ENCODE assay signal across 19 mouse cellular contexts in the genomic region with DNA sequence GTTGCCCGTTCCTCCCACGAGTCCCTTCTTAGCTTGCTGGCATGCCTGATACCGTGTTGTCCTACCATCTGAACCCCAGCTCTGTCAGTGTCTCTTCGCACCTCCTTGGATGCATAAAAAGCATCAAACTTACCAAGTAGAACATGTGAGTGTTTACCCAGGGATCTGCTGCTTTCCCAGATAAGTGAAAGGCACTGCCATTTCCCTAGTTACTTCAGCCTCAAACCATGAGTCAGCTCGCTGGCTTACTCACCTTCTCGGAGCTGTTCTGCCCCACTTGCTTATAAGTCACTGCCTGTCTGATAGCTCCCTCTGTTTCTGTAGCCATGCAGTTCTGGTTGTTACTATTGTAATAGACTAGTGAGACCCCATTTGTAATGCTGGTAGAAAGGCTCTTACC. TPM values are rescaled to one million over a fixed set of nuclear protein-coding genes. Genes with fewer than 3 reads are reported as not detected.
DNase-seq lines count a peak whose midpoint lies in the region; ATAC-seq and TF ChIP-seq lines count a peak whose summit lies in the region.
"Had no signal": no experiment of that assay in that cellular context is flagged by ENCODE, and none has a peak within 500 bp of the region (broad histone marks: within the 10 kb centered on the region; RNA-seq: fewer than 3 reads in every experiment).

No protein-coding gene starts in this region.

- no peak for TF ChIP-seq CTCF in heart, postnatal 0 days (IDR thresholded peaks at IDR 0.05; ENCODE audit: low read depth)
- no peak for TF ChIP-seq CTCF in G1E (IDR thresholded peaks at IDR 0.05; ENCODE audit: low read depth, low read length)
- TF ChIP-seq CTCF in hindbrain, postnatal 0 days (IDR thresholded peaks at IDR 0.05; ENCODE audit: low read depth) = no peak
- TF ChIP-seq CTCF in layer of hippocampus, adult 2 months (conservative IDR thresholded peaks at IDR 0.05) = no peak

- no peak overlapping the region for H3ac ChIP-seq in myocyte (ENCODE audit: control insufficient read depth, insufficient read length)

- peaks cover 16% of the 10 kb centered on the region for H3K4me1 ChIP-seq in heart, postnatal 0 days (ENCODE audit: control insufficient read depth, insufficient read depth)
- H3K4me1 ChIP-seq in G1E (ENCODE audit: insufficient read depth, low read depth, low read length) = peaks cover 40% of the 10 kb centered on the region
- 0 out of 2 replicates have a peak, but pooled peaks cover 1% of the 10 kb centered on the region for H3K4me1 ChIP-seq in hindbrain, postnatal 0 days (ENCODE audit: insufficient read depth, low read length)
- H3K4me1 ChIP-seq: forebrain, embryonic 12.5 days; limb, embryonic 12.5 days; midbrain, embryonic 12.5 days had no signal

- no peaks in the 10 kb centered on the region for H3K27me3 ChIP-seq in heart, postnatal 0 days (ENCODE audit: control insufficient read depth, insufficient read depth, low read length)
- H3K27me3 ChIP-seq in G1E (ENCODE audit: insufficient read depth, low read length) (no peaks in the 10 kb centered on the region), myocyte (ENCODE audit: control insufficient read depth, insufficient read depth, insufficient read length) (no peaks in the 10 kb centered on the region)
- H3K27me3 ChIP-seq in hindbrain, postnatal 0 days (ENCODE audit: insufficient read depth, low read length) = no peaks in the 10 kb centered on the region
- H3K27me3 ChIP-seq: embryonic facial prominence, embryonic 13.5 days; forebrain, embryonic 12.5 days; limb, embryonic 12.5 days; midbrain, embryonic 12.5 days had no signal

- H3K27ac ChIP-seq in heart, postnatal 0 days (ENCODE audit: low read depth) = 0 out of 2 replicates have a peak overlapping the region, but pooled peaks have one; percentile 19
- H3K27ac ChIP-seq in hindbrain, postnatal 0 days = no peak overlapping the region
- H3K27ac ChIP-seq in layer of hippocampus, adult 2 months = no peak overlapping the region
- H3K27ac ChIP-seq: embryonic facial prominence, embryonic 13.5 days; forebrain, embryonic 12.5 days; kidney, postnatal 0 days; left cerebral cortex, adult 2 months; limb, embryonic 12.5 days; midbrain, embryonic 12.5 days had no signal

- no peak overlapping the region for H3K4me3 ChIP-seq in heart, postnatal 0 days (ENCODE audit: low read depth, low read length)
- H3K4me3 ChIP-seq in G1E (ENCODE audit: low read depth, low read length) (no peak overlapping the region), myocyte (no peak overlapping the region)
- no peak overlapping the region for H3K4me3 ChIP-seq in hindbrain, postnatal 0 days (ENCODE audit: low read length)
- H3K4me3 ChIP-seq in layer of hippocampus, adult 2 months = no peak overlapping the region
- H3K4me3 ChIP-seq: embryonic facial prominence, embryonic 13.5 days; forebrain, embryonic 12.5 days; left cerebral cortex, adult 2 months; limb, embryonic 12.5 days; midbrain, embryonic 12.5 days had no signal

- no peak for TF ChIP-seq EP300 in heart, postnatal 0 days (IDR thresholded peaks at IDR 0.05; ENCODE audit: low read depth)

- peaks cover 28% of the 10 kb centered on the region for H3K36me3 ChIP-seq in heart, postnatal 0 days (replicated peaks; ENCODE audit: control insufficient read depth, insufficient read depth, low read length)
- H3K36me3 ChIP-seq in G1E (replicated peaks) (peaks cover 84% of the 10 kb centered on the region), myocyte (ENCODE audit: control insufficient read depth, insufficient read depth) (peaks cover 17% of the 10 kb centered on the region)
- no peaks in the 10 kb centered on the region for H3K36me3 ChIP-seq in hindbrain, postnatal 0 days (ENCODE audit: insufficient read depth, low read length)

- intact Hi-C loops in heart, postnatal 14 days (cut with DNase I) = loop anchor here (5.0 kb wide), 1 partner anchor 888 kb away; no protein-coding TSS in a partner anchor

- no peaks in the 10 kb centered on the region for H3K9me3 ChIP-seq in heart, postnatal 0 days (replicated peaks; ENCODE audit: control insufficient read depth, low read length)
- no peaks in the 10 kb centered on the region for H3K9me3 ChIP-seq in G1E (replicated peaks)
- no peaks in the 10 kb centered on the region for H3K9me3 ChIP-seq in hindbrain, postnatal 0 days (ENCODE audit: low read length)
- H3K9me3 ChIP-seq: embryonic facial prominence, embryonic 13.5 days; forebrain, embryonic 12.5 days; limb, embryonic 12.5 days; midbrain, embryonic 12.5 days had no signal

- no peak for TF ChIP-seq POLR2A in myocyte (IDR thresholded peaks at IDR 0.05; ENCODE audit: insufficient read length, low read depth)

- ATAC-seq in heart, postnatal 0 days (ENCODE audit: insufficient read depth, low read depth) = no peak
- peak; percentile 42; the same call in 1 of the 2 replicates for ATAC-seq in G1E (ENCODE audit: extremely low read depth, insufficient number of reproducible peaks, low FRiP score, poor library complexity, severe bottlenecking)
- no peak for ATAC-seq in hindbrain, postnatal 0 days
- ATAC-seq: liver, postnatal 0 days had no signal

- no peak overlapping the region for H3K4me2 ChIP-seq in heart, postnatal 0 days (ENCODE audit: low read depth, low read length)
- H3K4me2 ChIP-seq in myocyte (ENCODE audit: low read depth) = peak overlapping the region; percentile 2
- no peak overlapping the region for H3K4me2 ChIP-seq in hindbrain, postnatal 0 days (ENCODE audit: low read depth, low read length)
- H3K4me2 ChIP-seq: embryonic facial prominence, embryonic 13.5 days; forebrain, embryonic 12.5 days; limb, embryonic 12.5 days; midbrain, embryonic 12.5 days had no signal

- WGBS in heart, postnatal 0 days = 68% methylated on average over 6 of the region's 6 CpGs
- WGBS in hindbrain, postnatal 0 days = 92% methylated on average over 6 of the region's 6 CpGs

- no peak for DNase-seq in heart, postnatal 0 days (ENCODE audit: low spot score)
- DNase-seq in heart, postnatal 14 days = no peak
- no peak for DNase-seq in G1E (ENCODE audit: low spot score)
- peak; percentile 71 for DNase-seq in adipocyte (ENCODE audit: low spot score)
- no peak for DNase-seq in hindbrain, postnatal 0 days (ENCODE audit: low spot score)
- no peak for DNase-seq in layer of hippocampus, adult 2 months (ENCODE audit: low spot score in 2 of 2)
- DNase-seq in cerebellum, adult 9-11 months = no peak
- DNase-seq: gastrocnemius, postnatal 10 days; heart, postnatal 4 days; liver, postnatal 0 days; right cerebral cortex, postnatal 25 days; thymus, adult 2 months had no signal

- H3K9ac ChIP-seq in heart, postnatal 0 days (replicated peaks; ENCODE audit: low read depth, low read length) = no peak overlapping the region
- no peak overlapping the region for H3K9ac ChIP-seq in hindbrain, postnatal 0 days (replicated peaks; ENCODE audit: low read length)
- H3K9ac ChIP-seq: embryonic facial prominence, embryonic 13.5 days; forebrain, embryonic 12.5 days; limb, embryonic 12.5 days; liver, postnatal 0 days; midbrain, embryonic 12.5 days had no signal

- no peaks in the 10 kb centered on the region for H3K79me2 ChIP-seq in myocyte (ENCODE audit: control insufficient read depth, insufficient read depth)

TF ChIP-seq in myocyte, 11 proteins besides CTCF, POLR2A, EP300 and RAD21 (continues in another document):
- no peak for TF ChIP-seq SRF (IDR thresholded peaks at IDR 0.05; ENCODE audit: control insufficient read depth, insufficient read length, low read depth)
- no peak for TF ChIP-seq E2F4 (IDR thresholded peaks at IDR 0.05; ENCODE audit: insufficient read depth)
- TF ChIP-seq CEBPB (IDR thresholded peaks at IDR 0.05; ENCODE audit: insufficient read depth, poor library complexity, severe bottlenecking) = no peak
- no peak for TF ChIP-seq MYOG (IDR thresholded peaks at IDR 0.05; ENCODE audit: control insufficient read depth in 1 of 3, insufficient read depth in 1 of 3, insufficient read length in 2 of 3, low read depth in 2 of 3)
- no peak for TF ChIP-seq TCF12 (IDR thresholded peaks at IDR 0.05; ENCODE audit: insufficient read depth, poor library complexity, severe bottlenecking)
- no peak for TF ChIP-seq USF1 (IDR thresholded peaks at IDR 0.05; ENCODE audit: low read depth)
- no peak for TF ChIP-seq REST (IDR thresholded peaks at IDR 0.05; ENCODE audit: insufficient read depth, insufficient read length)
- no peak for TF ChIP-seq POLR2AphosphoS2 (IDR thresholded peaks at IDR 0.05; ENCODE audit: insufficient read length, low read depth)

RNA-seq across cellular contexts. Expression of gene Ttc33, which starts 9.1 kb away (rescaled TPM):
- total RNA-seq in heart, postnatal 0 days (2014; rRNA removed; ENCODE audit: low replicate concordance) = 13.3 and 33.6 TPM in 2 replicates
- polyA plus RNA-seq in heart, postnatal 0 days (2015; fragmentation: Nextera tagmentation; extraction: Ambion mirVana) = 32.9 and 35.7 TPM in 2 replicates
- 10 to 100 TPM; 30.6 to 33.4 TPM for total RNA-seq in heart, postnatal 14 days (2021)
- total RNA-seq in G1E (2014; fragmentation: Nextera tagmentation) (14.8 and 26.0 TPM in 2 replicates), G1E (2017) (63.5 and 64.7 TPM in 2 replicates)
- polyA plus RNA-seq in G1E (2012) (10.6 and 47.8 TPM in 2 replicates), myocyte (2012; fragmentation: generic; extraction: Trizol) (17.8 TPM)
- 21.3 TPM in 2 replicates for total RNA-seq in hindbrain, postnatal 0 days (2014; rRNA removed)
- polyA plus RNA-seq in hindbrain, postnatal 0 days (2015; fragmentation: Nextera tagmentation; extraction: Ambion mirVana) = 39.3 and 44.9 TPM in 2 replicates
- total RNA-seq in layer of hippocampus, adult 2 months (2021) = 10 to 100 TPM; 85.2 to 93.3 TPM

RNA-seq across cellular contexts. Expression of gene Ptger4, which starts 49.5 kb away (rescaled TPM):
- 3.0 and 9.0 TPM in 2 replicates for total RNA-seq in heart, postnatal 0 days (2014; rRNA removed; ENCODE audit: low replicate concordance)
- polyA plus RNA-seq in heart, postnatal 0 days (2015; fragmentation: Nextera tagmentation; extraction: Ambion mirVana) = 4.3 and 5.0 TPM in 2 replicates
- total RNA-seq in heart, postnatal 14 days (2021) = 1 to 10 TPM; 2.8 to 3.0 TPM
- total RNA-seq in G1E (2014; fragmentation: Nextera tagmentation) = 19.4 and 20.5 TPM in 2 replicates
- 6.9 and 7.7 TPM in 2 replicates for total RNA-seq in G1E (2017)
- polyA plus RNA-seq in G1E (2012) = 14.9 and 15.9 TPM in 2 replicates
- polyA plus RNA-seq in myocyte (2012; fragmentation: generic; extraction: Trizol) = 0.95 TPM
- total RNA-seq in hindbrain, postnatal 0 days (2014; rRNA removed) = 4.7 and 4.9 TPM in 2 replicates
- 3.0 and 3.3 TPM in 2 replicates for polyA plus RNA-seq in hindbrain, postnatal 0 days (2015; fragmentation: Nextera tagmentation; extraction: Ambion mirVana)
- 1 to 10 TPM in 1 of 2 experiments, under 1 TPM in 1; 0.82 to 1.1 TPM for total RNA-seq in layer of hippocampus, adult 2 months (2021)

RNA-seq across cellular contexts. Expression of gene Prkaa1, which starts 50.8 kb away (rescaled TPM):
- 11.6 and 15.5 TPM in 2 replicates for total RNA-seq in heart, postnatal 0 days (2014; rRNA removed; ENCODE audit: low replicate concordance)
- 9.8 and 10.0 TPM in 2 replicates for polyA plus RNA-seq in heart, postnatal 0 days (2015; fragmentation: Nextera tagmentation; extraction: Ambion mirVana)
- total RNA-seq in heart, postnatal 14 days (2021) = 10 to 100 TPM; 14.0 to 15.7 TPM
- total RNA-seq in G1E (2014; fragmentation: Nextera tagmentation) (109 and 121 TPM in 2 replicates), G1E (2017) (66.7 and 79.5 TPM in 2 replicates)
- polyA plus RNA-seq in G1E (2012) (4.5 and 5.8 TPM in 2 replicates), myocyte (2012; fragmentation: generic; extraction: Trizol) (14.9 TPM)
- 12.0 and 14.3 TPM in 2 replicates for total RNA-seq in hindbrain, postnatal 0 days (2014; rRNA removed)
- 9.4 and 9.8 TPM in 2 replicates for polyA plus RNA-seq in hindbrain, postnatal 0 days (2015; fragmentation: Nextera tagmentation; extraction: Ambion mirVana)
- total RNA-seq in layer of hippocampus, adult 2 months (2021) = 10 to 100 TPM; 24.3 to 24.8 TPM
